Mouse (Mus musculus) cerebellum, postnatal 14 days (tissue): ENCODE measurements around the gene Rsad2.

ENCODE experiments used
- DNase-seq, 2 experiments: peaks; one replicate each; pipeline ENCODE4 v3.0.0; 2021; ENCODE audit warnings: mixed read lengths in 2 of 2

Gene Rsad2

DNA sequence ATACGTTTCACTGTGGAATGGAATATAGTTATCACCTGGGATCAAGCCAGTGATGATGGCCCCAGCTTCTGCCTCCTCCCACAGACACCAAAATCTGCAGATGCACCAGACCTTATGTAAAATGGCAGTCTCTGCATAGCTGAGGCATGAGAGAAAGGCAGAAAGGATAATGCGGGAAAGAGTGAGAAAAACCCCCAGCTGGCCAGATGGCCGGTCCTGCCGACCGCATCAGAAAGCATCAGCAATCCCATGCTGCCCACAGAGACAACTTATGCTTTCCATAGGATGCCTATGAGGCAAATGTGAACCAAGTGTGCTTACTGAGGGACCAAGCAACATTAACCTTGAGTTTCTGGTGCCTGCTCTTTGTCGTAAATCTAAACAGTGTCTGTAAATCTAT lies 56.9 kb downstream of the Rsad2 start:
- no peak for DNase-seq

DNA sequence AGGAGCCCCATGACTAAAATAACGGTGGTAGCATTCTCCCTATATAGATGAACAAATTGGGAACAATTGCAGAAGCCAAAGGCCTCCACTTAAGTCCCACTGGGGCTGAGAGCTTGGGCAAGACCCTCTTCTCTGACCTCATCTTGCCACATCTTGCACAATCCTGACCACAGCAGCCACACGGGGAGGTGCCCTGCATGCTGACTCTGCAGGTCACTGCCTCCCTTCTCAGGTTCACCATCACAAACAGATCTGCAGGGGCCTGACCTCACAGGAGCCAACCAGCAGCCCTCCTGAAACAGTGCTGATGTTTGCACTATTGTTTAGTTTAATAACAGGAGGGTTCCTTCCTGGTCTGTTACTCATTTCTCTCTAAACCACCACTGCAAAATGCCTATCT lies 57.7 kb downstream of the Rsad2 start:
- DNase-seq: no peak

DNA sequence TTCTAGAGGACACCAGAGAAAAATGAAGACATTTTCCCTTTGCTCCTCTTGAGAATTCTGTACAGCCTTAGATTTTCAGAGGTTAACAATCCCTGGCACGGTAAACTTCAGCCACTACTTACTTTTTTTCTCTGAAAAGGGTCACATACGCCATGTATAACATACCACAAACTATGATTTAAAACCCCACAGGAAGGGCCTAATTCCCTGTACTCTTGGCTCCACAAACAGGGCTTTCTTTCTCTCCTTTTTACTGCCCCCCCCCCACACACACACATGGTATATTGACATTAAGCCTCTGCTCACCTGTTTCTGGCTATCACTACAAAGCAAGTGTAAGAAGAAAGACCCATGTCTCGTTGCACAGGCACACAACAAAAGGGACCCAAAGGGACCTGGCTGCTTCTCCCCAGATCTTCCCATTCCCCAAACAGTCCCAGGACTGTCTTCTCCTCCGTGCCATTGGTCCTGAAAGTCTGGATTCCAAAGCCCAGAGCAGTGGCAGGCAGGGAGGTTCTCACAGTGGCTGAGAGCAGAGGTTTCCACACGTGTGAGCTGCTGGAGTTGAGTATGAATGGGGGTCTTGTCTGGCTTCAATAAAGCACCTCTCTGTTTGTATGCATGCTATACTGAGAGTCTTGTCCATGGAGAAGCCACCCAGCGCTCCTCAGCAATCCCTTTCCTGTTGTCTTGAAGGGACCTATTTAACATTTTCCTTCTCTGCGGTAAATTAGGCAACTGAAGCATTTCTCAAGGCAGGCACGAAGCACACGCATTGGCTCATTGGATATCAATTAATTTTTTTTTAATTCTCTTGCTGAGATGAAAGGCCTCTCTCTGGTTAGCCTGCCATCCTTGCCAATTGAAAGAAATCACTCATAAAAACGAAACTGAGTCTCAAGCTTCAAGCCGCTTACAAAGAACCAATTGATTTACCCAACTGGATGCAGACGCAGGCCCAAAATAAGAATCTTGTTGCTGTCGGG lies 61.5 kb downstream of the Rsad2 start:
- DNase-seq: no peak

DNA sequence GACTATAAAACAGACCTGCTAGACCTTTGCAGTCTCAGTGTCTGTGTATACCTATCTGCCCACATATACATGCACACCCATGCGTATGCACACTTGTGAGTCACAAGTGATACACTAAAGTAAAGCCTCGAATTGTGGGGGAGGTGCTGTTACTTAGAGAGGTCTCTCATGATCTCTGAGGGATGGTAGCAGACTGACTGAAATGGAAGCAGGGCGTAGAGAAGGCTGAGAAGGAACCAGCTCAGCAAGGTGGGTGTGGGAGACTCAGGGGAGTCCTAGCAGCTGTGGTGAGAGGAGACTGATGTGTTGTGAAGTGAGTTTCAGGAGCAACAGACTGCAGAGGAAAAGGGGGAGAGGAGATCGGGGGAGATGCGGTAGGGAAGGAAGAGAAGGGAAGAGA lies 63.0 kb downstream of the Rsad2 start:
- no peak for DNase-seq
